Mouse (Mus musculus) telencephalon, adult 2 months (tissue): ENCODE data around the gene Pam.
A peak's percentile ranks its signal among the peaks of the same experiment; 100 is the strongest.

Source experiments
- DNase-seq: peaks from one replicate; pipeline ENCODE4 v3.0.0-alpha.2; 2011; ENCODE audit warnings: low read depth, low spot score

The Pam gene

DNA sequence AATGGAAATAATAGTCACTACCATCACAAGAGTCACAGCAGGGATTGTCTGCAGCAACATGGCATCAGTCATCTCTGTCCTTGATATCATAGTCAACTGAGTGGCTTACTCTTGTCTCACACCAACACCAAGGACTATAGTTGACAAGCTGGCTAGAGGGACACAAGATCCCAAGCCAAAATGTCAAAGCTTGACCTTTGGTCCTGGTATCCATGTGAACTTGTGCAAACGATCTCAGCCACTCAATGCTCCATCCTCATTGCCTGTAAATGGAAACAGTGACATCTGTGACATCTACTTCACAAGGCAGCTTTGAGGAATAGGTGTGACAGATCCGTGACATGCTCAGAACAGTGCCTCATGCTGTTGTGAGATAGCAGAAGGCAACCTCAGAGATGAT lies 15.0 kb downstream of the Pam start:
- DNase-seq = no peak

DNA sequence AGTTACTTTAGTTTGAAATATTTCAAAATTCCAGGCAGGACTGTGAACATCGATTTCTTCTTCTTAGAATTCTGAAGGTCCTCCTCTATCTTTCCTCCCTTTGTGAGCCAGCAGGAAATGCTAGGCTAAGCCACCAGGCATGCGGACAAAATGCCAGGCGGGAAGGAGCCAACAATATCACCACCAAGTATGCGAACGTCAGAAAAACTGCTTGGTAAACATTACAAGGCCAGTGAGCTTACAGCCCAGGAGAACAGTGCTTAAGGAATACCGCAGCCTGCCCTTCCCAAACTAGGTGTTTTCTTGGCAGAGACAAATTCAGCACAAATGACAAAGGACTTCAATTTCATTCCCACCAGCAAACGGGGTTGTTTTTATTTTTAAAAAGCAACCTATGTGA lies 15.8 kb downstream of the Pam start:
- DNase-seq = no peak

DNA sequence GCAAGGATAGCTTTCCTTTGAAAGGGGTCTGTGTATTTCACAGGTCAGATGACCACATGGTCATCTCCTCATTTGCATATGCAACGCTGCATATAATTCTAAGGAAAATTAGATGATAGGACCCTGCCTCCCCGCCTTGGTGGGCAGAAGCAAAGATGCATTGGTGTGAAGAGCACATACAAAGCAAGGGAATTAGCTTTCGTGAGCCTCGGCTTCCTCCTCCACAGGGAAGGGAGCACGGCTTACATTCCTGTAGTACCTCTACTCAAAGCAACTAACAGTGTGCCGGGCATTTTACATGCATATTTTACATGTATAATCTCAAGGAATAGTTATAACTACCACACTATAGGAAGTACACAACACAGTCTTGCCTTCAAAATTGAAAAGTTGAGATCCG lies 16.7 kb downstream of the Pam start:
- no peak for DNase-seq

GRCm38 (mm10) chr1:98073826-98074225 lies 21.6 kb downstream of the Pam start:
- no peak for DNase-seq

DNA sequence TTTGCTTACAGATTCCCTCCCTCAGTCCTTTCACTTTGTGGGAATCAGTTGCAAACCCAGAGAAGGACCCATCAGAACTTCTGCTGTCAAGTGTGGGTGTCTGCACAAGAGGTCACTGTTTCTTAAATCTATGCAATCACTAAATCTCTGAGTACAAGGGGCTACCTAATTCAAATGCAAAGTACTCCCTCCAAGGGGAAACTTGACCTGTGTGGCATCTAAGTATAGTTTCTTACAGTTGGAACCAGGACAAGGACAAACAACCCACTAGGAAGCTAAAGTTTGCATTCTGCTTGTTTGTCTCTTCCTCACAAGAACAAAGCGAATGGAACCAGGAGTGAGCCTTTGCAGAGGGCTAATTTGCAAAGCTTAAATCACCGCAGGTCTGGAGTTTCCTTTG lies 22.3 kb downstream of the Pam start:
- no peak for DNase-seq

DNA sequence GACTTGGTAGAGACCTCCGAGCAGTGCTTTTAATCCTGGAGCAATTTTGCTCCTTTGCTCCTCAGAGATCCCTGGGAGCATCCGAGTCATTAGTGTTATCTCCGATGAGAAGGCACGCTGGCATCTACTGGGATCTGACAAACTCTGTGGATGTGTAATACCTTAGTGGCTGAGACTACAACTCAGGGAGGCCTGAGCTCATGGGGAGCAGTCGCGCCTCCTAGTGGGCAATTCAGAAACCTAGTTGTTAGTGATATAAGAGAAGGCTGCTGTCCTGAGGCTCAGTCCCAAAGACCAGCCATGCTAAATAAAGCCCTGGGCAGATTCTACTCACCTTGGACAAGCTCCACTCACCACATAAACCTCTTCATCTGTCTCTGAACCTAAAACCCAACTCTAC lies 23.4 kb downstream of the Pam start:
- no peak for DNase-seq

GRCm38 (mm10) chr1:98071436-98071835 lies 24.0 kb downstream of the Pam start:
- no peak for DNase-seq

- no peak for DNase-seq
These were observed 24.6 kb downstream of the Pam start for GRCm38 (mm10) chr1:98070743-98071325.

DNA sequence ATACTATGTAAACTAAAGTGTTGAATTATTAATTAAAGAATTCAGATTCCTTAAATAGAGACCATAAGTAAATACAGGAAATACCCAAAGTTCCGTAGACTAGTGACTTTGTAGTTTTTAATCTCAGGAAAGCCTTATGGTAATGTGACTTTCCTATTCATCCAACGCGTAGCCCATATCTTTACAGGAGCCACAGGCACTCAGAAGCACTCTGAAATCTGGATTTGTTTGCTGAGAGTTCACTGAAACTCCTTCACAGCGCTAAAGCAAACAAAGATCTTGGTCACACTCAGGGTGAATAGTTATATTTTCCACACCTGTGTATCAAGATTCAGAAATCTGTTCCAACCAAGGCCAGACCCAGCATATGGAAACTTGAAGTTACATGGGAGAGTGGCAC lies 27.3 kb downstream of the Pam start:
- no peak for DNase-seq

DNA sequence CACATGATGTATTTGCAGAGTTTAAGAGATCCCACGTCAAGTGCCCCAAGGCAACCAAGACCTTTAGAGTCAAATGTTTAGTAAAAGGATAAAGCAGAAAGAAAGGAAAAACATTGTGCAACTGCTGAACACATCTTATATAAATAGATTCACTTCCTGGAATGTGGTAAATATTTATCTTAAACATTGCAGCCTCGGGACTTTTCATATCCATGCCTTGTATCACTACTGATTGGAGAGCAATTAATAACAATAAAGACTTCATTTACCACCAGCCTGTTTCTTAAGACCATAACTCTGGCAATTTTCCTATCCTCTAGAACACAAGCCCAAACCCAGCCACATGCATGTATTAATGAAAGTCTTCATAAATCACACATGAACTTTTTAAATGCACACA lies 33.4 kb downstream of the Pam start:
- no peak for DNase-seq

DNA sequence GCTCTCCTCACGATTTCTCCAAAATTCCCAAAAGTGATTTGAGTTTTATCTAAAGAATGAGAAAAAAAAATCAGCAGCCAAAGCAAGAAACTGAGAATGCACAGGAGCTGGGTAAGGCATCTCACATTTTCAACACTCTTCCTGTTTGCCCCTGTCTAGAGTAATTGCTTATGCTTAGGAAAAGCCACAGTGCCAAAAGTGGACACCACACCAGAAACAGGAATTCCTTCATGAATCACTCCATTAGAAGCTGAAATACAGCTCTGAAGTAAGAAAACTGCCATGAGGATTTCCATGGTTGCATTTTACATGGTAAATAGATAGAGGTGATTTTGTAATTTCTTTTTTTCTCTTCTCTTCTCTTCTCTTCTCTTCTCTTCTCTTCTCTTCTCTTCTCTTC lies 36.0 kb downstream of the Pam start:
- no peak for DNase-seq

DNA sequence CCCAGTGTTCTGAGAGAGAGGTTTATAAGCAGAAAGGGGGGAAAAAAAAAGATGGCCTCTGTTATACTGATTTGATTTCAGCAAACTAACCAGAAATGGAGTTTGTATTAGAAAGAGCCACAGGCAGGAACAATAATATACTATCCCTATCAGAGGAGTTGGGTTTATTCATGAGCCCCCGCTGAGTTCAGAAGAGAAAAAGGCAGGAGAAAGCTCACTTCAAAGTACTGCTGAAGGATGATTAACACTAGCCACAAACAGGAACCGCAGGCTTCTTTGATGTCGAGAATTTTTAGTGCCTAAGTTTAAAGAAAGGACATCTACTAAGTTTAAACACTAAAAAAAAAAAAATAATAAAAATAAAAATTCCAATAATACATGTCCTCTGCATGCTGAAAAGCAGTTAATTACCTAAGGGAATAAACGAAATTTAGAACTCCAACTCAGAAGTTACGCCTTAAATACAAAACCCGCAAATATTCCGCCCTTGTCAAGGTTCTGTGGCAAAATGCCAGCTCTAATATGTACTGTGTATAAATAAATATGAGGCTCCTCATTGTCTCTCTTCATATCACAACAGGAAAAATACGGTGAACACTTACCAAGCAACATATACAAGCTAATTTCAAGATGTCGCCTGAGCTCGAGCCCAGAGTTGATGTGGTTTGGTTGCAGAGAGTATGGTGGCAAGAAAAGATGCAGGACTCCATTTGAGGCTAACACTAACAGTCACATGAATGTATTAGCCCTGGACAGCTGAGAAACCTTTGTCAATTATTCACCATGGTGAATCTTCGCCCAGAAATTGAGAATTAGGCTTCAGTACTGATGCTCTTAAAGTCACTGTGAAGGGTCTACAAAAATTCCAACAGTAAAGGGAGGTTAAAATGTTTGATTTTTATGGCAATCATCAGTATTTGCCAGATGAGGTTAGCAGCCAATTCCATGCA lies 38.2 kb downstream of the Pam start:
- no peak for DNase-seq

GRCm38 (mm10) chr1:98056277-98056676 lies 39.2 kb downstream of the Pam start:
- DNase-seq = no peak

- no peak for DNase-seq
These were observed 39.9 kb downstream of the Pam start for GRCm38 (mm10) chr1:98055591-98055990.

DNA sequence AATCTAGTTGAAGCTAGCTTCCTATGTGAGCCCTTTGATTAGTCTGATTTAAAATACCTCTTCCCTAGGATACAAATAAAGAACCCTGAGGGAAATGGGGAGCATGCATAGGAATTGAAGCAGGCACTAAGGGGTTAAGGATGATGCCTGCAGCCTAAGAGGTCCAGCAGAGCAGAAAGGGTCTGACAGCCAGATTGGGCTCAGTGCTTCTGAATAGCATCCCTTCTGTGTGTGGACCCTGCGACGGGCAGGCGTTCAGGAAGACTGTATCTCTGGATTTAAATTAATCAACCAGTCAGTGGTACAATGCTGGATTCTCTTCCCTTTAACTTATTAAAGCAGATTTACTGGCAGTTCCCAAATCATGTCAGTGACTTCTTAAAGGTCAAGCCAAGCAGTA lies 41.5 kb downstream of the Pam start:
- no peak for DNase-seq

DNA sequence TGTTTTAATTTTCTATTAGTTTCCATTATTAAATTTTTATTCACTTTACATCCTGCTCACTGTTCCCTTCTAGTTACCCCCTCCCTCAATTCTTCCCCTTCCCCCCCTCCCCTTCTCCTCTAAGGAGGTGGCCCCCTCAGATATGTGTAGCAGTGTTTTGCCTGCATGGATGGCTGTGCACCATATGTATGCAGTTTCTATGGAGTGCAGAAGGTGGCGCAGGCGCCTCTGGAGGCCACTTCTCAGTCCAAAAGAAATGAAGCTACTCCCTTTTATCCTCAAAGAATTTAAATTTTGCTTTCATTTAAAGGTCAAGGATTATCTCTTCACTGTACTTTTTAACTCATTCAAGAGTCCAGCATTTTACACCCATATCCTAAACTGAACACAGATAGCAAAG lies 42.0 kb downstream of the Pam start:
- DNase-seq = no peak

DNA sequence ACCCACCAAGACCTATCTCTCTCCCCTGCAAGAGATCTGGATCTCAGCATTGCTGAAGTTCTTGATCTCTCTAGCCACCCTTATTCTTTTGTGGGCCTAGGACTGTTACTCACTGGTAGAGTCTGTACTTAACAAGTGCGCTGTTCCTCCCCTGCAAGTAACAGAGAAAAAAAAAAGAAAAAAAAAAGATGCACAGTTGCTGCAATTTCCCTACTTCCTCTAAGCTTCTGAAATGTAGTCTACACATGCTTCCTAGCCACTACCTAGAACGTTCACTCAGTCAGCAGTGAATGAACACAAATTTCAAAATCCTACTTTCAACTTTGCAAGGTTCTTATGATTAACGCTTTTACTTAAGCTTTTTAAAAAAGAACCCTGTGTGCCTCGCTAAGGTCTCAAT lies 42.7 kb downstream of the Pam start:
- DNase-seq = no peak

DNA sequence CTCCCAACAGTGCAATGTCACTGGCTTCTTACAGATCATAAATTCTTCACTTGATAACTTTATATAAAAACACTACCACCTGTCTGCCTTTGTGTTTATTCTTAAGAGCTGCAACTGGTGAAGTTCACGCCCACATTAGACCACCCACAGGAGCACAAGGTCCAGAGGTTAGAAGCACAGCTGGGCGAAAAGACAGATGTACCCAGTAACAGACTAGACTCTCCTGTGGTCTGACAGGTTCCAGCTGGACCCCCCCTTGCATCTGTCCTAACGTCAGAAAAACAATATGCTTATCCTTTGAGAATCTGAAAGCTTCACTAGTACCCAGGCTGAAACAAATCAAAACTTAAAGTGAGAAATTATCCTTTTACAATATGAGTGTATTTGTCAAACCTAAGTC lies 44.4 kb downstream of the Pam start:
- no peak for DNase-seq

GRCm38 (mm10) chr1:98049756-98050155 lies 45.7 kb downstream of the Pam start:
- DNase-seq = no peak

- no peak for DNase-seq
These were observed 47.1 kb downstream of the Pam start for GRCm38 (mm10) chr1:98048218-98048801.

GRCm38 (mm10) chr1:98047284-98048217 lies 47.9 kb downstream of the Pam start:
- peak; percentile 86 for DNase-seq

DNA sequence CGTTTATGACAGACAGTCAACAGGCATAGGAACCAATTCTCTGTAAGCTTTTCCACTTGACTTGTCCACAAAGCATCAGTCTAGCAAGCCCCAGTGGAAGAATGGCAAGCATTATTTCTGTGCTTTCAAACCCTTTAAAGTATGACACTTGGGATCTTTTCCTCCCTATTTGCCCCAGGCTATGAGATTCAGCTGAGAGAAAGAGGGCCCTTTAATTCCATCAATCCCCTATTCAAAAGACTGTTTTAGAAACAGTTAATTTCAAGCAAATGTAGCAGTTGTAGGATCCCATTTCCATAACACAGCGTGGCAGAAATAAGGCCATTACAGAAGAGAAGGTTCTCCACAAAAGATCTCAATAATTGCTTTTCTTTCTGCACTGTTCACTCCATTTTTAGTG lies 53.0 kb downstream of the Pam start:
- no peak for DNase-seq
